Mouse (Mus musculus): Measurements from ENCODE around the gene Spock3.

- TF ChIP-seq CTCF (IDR thresholded peaks at IDR 0.05; ENCODE audit: borderline replicate concordance, control insufficient read depth, extremely low read depth, insufficient read depth, low read length, poor library complexity) (no peak), POLR2A (IDR thresholded peaks at IDR 0.05; ENCODE audit: control insufficient read depth, extremely low read depth, insufficient read depth, low read length, poor library complexity) (no peak)
Observed at GRCm38 (mm10) chr8:63169956-63170355, 219.1 kb downstream of the Spock3 start.
